Mouse (Mus musculus) adrenal gland, postnatal 14 days (tissue): ENCODE measurements around the gene Tfrc. TPM values are rescaled to one million over a fixed set of nuclear protein-coding genes. Genes with fewer than 3 reads are reported as not detected.

Source experiments
- DNase-seq: peaks from one replicate; pipeline ENCODE4 v3.0.0; 2021; ENCODE audit warnings: mixed read lengths
- total RNA-seq: library from RNA; stranded (reverse); gene quantifications from 2 replicates; pipeline ENCODE4 v1.2.3, GENCODE M21; 2021

Tfrc gene
- total RNA-seq, 1 experiment from 2014 or later, result 285 TPM

GRCm38 (mm10) chr16:32650461-32650860, 41.7 kb downstream of the Tfrc start:
- no peak for DNase-seq

GRCm38 (mm10) chr16:32650974-32651618, 42.4 kb downstream of the Tfrc start:
- DNase-seq, result no peak

GRCm38 (mm10) chr16:32654071-32654733, 45.5 kb downstream of the Tfrc start:
- peak; percentile 2 for DNase-seq

GRCm38 (mm10) chr16:32655534-32655933, 46.8 kb downstream of the Tfrc start:
- DNase-seq, result no peak

- DNase-seq, result no peak
Measured at GRCm38 (mm10) chr16:32656321-32656720, 47.6 kb downstream of the Tfrc start.

DNA sequence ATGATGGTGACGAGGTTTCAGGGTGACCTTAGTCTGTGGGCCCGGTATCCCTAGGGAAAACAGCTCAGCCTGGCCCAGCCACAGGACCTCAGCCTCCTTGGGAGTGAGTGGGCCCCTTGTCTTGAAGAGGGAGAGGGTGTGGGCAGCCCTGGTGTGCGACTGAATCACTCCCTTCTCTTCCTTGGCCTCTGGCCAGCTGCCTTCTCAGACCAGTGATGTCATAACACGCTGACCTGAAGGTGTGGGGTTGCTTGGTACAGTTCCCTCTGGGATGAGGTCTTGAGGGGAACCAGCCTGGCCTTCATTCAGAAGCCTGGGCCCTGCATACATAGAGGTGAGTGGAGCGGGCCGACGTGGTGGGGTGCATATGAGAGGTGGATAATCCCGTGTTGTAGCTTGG, 48.1 kb downstream of the Tfrc start:
- DNase-seq, result peak; percentile 78

- peak; percentile 58 for DNase-seq
Measured at GRCm38 (mm10) chr16:32657498-32658250, 49.0 kb downstream of the Tfrc start.

DNA sequence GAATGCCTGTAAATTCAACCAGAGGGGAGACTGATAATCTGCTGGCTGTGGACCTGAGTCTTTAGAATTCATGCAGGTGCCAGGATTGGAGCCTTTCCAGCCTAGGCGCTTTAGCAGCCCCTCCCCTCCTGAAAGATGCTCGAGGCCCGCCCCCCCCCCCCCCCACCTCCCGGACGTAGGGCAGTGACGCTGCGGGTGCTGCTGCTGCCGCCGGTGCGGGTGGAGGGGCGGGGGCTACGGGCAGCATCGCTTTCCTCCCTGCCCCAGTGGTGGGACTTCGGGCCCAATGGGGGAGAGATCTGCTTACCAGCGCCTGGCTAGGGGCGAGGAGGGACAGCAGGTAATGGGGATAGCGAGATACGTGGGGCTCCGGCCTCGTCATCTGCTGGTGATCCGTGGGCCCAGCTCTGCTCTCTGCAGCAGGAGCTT, 50.0 kb downstream of the Tfrc start:
- DNase-seq, result peak; percentile 52

DNA sequence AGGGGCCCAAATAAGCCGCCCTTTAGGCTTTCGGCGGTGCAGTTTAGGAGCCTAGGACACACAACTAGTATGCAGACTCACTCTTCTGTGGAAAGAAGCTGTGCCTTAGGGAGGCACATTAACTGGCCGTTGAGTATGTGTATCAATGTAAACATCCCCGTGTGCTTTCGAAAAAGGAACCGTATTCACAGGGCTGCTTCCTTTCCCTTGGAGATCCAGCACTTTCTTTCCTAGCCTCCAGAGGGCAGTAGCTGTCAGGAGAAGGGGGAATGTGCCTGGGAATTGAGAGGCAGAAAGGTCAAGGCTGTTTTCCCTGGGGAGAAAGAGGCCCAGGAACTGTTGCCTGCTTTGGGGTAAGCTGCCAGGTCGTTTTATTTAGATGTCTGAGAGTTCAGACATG, 50.7 kb downstream of the Tfrc start:
- DNase-seq, result peak; percentile 85

GRCm38 (mm10) chr16:32660095-32660494, 51.4 kb downstream of the Tfrc start:
- DNase-seq, result no peak

- peak; percentile 84 for DNase-seq
Measured at GRCm38 (mm10) chr16:32660557-32661321, 52.0 kb downstream of the Tfrc start.

GRCm38 (mm10) chr16:32661493-32661921, 52.8 kb downstream of the Tfrc start:
- DNase-seq, result peak; percentile 54

- no peak for DNase-seq
Measured at GRCm38 (mm10) chr16:32662372-32662771, 53.7 kb downstream of the Tfrc start.

- no peak for DNase-seq
Measured at GRCm38 (mm10) chr16:32663231-32663858, 54.6 kb downstream of the Tfrc start.

DNA sequence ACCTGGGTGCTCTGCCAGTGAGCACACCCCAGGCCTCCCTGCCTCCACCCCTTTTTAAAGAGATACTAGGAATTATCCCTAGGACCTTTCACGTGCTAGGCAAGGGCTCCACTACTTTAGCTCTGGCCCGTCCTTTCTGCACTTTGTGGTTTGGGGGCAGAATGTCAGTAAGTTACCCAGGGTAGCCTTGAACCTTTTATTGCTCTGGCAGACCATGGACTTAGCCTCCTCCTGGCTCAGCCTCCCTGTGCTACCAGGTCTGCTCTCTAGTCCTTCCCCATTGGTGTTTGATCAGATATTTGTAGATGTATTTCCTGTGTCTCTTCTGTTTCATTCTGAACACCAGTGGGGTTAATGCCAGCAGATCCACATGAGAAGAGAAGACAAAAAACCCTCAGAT, 55.5 kb downstream of the Tfrc start:
- no peak for DNase-seq

DNA sequence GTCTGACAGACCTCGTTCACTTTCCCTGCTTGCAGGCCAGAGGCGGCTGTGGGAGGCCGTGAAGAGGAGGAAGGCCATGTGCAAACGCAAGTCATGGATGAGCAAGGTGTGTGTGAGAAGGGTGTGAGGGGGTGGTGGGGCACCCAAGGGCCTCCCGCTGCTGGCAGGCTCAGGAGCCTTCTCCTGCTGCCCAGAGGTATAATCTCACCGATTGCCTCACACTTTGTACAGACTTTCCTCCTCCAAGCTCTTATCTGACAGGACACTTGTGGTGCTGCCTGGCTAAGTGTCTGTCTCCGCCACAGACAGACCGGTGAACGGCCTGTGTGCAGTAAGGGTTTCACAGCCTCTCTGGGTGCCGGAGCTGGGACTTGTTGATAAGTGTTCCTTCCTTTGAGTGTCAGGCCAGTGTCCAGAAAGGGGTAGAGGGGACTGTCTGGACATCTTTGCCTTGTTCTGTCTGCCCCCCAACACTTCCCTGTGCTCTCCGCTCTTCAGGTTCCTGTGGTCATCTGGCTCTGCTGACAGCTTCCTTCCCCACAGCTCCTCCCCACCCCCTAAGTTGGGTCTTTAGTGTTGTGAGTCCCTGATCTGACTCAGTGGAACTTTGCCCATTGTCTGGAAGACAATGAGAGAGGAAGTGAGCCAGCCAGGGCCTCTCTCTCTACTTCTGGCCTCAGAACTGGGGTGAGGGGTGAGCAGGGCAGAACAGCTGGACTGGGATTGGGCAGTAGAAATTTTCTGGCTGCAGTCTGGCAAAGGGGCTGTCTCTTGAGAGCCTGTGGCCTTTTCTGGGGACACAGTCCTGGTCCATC, 57.3 kb downstream of the Tfrc start:
- peak; percentile 67 for DNase-seq

DNA sequence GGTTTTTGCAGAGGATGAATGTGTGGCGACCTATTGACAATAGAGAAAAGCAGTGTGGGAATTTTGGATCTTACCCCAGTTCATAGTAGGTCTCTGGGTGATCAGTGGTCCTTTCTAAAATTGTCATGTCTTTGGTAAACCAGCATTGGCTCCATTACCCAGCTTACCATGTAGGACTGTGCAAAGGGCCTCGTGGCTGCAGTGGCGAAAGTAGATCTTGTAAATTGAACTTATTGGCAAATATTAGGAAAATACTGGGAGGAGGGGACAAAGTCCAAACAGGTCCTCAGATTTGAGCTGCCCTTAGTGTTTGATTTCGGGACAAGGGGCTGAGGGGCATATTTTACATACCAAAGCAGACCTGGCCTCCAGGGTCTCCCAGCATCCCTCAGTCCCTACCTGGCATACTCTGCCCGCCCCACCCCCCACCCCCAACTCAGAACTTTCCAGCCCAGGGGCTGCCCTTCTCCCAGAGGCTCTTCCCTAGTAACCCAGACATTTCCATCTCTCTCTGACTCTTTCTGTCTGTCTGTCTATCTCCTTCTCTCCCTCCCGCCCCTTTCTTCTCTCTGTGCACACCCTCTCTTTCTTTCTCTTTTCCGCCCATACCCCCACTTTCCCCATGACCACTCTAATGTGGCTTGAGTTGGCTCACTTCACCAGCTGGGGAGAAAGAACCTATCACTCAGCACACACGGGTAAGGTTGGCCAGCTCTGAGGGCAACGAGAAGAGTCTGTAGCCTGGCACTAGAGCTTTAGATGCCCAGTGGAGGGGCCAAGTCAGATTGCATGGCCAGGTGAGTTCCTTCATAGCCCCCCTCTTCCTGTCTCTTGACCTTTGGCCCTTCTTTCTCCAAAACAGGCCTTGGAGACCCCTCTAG, 58.2 kb downstream of the Tfrc start:
- no peak for DNase-seq

DNA sequence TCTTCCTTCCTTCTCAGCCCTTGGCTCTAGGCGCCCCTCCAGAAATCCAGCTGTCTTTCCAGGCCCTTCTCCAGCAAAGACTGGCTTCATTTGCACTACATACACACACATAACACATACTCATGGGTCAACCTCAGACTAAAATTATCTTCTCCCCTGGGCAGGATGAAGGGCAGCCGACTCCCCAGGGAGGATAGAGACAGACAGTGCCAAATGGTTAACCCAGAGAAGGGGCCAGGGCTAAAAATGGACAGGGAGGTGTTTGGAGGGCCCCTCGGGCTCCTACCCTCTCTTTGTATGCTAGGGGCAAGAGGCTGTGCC, 58.8 kb downstream of the Tfrc start:
- no peak for DNase-seq

GRCm38 (mm10) chr16:32668030-32668429, 59.3 kb downstream of the Tfrc start:
- no peak for DNase-seq

- peak; percentile 53 for DNase-seq
Measured at GRCm38 (mm10) chr16:32668472-32668871, 59.8 kb downstream of the Tfrc start.
